Mouse (Mus musculus): ENCODE measurements at regions not wholly inside any gene's neighbourhood (a gene's known extent, or its start where the extent isn't known, plus 50 kb on each side); places are given as distances from the start of the nearest gene placed in this dataset.

DNA sequence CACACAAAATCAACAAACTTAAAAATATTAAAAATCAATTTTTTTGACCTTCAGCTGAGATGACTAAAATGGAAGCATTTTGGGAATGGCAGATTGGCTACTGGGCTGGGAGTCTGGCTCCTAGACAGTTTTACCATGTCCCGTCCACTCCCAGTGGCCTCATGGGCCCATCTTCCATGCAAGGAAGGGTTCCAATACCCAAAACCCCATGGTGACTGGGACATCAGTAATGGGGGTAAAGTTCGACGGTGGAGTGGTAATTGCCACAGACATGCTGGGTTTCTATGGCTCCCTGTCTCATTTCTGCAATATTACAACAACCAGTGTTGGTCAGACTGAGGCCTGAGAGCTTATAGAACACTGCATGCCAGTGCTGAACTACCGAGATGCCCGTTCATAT is 82.2 kb downstream of the Il20rb start:
- no peak for DNase-seq (ENCODE audit: low read depth)

DNA sequence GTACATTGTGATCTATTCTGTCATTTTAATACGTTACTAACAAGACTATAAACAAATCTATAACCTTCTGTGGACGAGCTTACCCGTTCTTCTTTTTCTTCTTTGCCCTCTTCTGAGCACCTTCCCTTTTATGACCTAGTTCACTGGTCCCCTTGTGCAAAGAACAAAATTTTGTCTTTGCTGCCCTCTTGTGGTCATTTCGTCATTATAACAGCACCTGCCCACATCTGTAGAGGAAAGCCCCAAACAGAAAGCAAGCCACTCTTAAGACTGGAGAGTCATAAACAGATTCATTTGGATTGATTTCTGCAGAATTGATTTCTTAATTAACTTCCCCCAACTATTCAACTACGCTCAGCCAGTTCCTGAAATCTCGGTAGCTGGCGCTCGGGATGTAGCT is 86.2 kb downstream of the Il20rb start:
- DNase-seq (ENCODE audit: low read depth), result peak; percentile 77

DNA sequence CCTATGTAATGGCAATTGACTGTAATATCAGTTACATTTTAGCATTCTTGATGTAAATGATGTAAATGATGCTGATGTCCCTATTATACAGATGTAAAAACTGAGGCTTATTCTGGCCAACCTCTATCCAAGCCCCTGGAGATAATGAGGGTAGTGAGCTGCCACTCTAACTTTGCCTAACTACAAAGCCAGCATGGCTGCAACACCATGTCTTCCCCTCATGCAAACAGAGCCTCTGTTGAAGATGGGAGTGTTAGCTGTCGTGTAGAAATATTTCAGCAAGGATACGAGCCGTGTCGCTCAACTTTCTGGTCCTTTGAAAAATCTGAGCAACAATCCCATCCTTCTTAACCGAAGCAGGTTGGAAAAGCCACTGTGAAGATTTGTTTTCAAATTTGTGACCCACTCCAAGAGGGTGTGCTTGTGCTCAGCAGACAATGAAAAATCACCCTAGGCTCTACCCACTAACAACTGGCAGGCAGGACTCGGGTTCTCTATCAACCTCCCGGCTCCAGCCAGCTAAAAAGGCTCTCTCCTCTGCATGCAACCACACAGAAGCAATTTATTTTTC is 90.2 kb downstream of the Il20rb start:
- DNase-seq (ENCODE audit: low read depth), result no peak

DNA sequence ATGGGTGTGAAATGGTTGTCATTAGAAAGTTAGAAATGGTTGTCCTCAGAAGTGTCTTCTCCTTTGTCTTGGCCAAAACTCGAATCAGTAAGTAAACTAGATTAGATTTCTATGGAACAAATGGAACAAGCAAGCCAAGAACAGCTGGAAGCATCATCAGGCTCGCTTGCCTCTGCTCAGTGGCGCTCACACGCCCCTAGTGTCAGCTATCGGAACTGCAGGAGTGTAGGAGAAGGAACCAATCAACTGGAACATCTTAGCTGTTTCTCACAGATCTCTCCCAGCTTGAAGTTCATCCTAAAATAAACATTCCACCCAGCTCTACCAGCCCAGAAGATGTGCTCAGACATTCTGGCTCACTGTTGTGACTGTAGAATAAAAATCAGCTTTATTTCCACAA is 90.9 kb downstream of the Il20rb start:
- DNase-seq (ENCODE audit: low read depth), result peak; percentile 75

DNA sequence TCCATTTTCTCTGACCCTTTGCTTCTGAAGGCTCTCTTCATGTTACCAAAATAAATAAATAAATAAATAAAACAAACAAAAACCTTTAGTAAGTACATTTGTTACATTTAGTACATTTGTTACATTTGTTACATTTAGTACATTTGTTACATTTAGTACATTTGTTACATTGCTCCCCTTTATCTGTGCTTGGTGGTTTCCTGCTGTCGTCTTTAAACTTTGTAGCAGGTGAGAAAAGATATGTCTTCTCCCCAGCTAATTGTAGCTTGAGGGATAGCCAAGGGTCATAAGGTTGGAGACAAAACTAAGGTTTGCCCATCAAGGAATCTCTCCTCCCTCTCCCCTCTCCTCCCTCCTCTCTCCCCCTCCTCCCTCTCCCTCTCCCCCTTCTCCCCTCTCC is 92.0 kb downstream of the Il20rb start:
- no peak for DNase-seq (ENCODE audit: low read depth)

DNA sequence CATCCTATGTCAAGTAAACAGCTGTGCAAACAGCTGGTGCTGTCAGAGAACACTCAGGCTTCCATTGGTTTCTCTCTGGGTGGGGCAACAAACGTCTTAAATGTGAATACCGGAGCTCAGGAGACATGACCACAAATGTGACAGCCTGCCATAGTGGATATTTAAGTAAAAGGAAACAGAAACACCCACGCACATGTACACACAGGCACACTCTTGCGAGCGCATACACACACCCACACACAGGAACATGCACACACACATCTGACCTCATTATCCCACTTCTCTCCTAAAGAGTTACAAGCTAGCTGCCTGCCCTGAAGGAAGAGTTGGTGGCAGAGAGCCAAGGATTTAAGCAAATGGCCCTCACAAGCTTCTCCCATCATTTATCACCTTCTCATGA is 92.4 kb downstream of the Il20rb start:
- DNase-seq (ENCODE audit: low read depth), result no peak

DNA sequence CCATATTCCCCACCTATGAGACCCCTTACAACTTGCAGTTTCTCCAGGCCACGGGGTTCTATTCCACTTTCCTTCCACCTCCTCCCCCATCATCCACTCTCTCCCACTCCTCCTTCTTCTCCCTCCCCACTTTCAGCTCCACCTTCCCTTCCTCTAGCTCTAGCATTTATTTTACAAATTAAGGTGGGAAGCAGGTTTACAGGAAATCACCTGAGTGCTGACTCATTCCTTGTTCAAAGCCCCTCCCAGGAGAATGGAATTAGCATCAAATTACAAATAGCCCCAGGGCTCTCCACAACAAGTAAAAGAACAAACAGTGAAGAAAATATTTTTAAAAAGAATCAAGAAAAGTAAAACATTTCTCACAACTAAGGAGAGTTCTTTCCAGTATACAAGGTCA is 94.3 kb downstream of the Il20rb start:
- DNase-seq (ENCODE audit: low read depth), result no peak

DNA sequence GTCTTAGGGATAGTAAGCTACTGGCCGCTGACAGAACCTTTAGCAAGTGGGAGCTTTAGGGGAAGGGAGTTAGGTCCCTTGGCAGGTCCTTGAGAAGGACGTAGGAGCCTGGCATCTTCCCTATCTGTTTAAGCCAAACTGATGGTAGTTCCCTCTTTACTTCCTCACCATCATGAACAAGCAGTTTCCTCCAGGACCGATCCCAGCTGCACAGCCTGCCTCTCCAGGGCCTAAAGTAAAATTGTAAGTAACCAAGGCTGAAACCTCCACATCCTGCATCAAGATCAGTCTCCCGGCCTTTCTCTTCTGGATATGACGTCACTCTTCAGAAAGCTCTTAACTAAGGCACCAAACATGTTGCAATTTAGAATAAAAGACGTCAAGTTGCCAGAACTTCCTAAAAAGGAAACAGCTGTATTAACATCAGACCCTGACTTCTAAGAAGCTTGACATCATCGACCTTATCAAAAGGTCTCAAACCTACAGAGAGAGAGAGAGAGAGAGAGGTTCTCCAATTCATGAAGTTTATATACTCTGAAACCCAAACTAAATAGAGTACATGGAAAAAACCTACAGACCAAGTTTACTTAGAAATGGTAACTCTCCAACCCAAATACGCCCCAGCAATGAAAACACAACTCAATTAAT is 94.9 kb downstream of the Il20rb start:
- no peak for DNase-seq (ENCODE audit: low read depth)

DNA sequence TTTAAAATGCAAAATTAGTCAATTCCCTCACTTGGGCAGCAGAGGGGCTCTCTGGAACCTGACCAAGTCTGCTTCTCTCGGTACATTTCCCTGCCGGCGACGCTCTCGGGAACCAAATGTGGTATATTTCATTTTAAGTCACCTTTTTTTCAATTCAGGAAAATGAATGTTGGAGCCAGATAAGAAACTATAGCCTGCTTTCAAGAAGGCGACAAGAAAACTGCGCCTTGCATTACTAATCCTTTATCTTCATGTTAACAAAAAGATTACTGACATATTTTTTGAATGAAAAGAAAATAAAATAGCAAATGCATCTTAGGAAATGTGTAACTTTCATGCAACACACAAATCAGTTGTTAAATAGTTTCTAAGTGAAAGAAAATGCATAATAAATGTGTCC is 98.2 kb downstream of the Il20rb start:
- DNase-seq (ENCODE audit: low read depth), result no peak

DNA sequence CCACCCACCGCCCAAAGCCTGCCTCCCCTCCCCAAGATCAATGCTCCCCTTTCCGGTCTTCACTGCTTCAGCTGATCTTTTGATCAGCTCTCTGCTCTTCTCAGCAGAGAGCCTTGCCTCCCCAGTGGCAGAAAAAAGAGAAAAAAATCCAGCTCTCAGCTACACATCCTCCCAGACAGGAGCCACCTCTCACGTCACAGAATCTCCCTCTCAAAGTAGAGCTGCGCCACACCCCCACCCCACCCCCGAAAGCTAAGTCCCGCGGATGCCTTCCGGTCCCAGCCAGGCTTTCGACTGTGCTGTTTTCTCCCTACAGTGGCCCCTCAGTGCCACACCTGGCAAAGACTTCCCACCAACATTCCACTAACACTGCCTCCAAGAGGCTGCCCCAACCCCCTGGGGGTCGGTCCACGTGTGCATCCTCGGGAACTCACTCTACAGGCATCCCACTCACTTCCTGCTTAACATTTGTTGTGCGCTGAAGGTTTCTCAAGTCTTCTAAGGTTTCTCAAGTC is 99.4 kb downstream of the Il20rb start:
- DNase-seq (ENCODE audit: low read depth), result peak; percentile 24

DNA sequence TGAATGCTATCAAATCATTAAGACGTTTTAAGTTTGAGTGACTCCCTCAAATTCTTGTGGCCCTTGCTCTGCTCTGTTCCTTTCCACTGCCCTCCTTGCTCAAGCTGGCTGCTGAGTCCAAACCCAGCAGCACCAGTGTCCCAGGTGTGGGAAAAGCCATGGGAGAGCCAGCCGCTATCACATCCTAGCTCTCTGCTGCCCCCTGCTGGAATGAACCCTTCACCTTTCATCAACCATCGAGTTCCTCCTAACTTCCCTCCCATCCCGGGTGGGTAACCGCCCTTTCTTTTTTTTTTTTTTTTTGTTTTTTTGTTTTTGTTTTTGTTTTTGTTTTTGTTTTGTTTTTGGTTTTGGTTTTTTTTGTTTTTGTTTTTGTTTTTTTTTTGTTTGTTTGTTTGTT is 104.1 kb downstream of the Il20rb start:
- peak; percentile 44 for DNase-seq (ENCODE audit: low read depth)

DNA sequence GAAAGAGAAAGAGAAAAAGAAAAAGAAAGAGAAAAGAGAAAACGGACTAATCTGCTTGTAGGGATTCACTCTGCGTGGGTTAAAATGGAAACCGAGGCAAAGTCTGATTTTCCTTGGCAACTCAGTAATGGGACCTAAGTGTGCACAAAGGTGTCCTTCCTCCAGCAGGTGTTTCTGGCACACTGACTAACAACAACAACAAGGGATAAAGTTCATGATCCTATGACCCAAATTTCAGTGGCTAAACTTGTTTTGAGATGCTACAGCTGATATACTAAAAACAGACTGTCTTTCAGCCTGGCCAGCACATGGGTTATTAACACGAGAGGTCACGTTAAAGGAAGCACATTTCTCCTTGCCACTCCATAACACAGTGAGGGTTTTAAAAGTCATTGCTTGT is 116.7 kb downstream of the Il20rb start:
- DNase-seq (ENCODE audit: low read depth), result no peak

DNA sequence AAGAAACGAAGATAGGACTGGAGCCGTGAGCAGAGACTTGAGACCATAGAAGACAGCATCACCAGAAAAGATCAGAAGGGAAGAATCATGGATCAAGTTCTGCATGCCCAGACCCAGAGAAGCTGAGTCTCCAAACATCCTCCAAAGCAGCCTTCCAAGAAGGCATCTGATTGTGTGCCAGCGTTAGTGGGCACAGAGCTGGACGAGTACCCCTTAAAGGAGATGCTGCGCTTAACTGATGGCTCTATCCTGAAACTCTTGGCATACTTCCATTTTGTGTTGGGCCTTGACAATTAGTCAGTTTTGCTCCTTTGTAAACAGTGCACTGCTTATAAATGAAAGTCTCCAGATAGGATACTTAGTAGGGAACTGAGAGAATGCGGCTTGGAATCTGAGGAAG is 119.8 kb downstream of the Il20rb start:
- no peak for DNase-seq (ENCODE audit: low read depth)

DNA sequence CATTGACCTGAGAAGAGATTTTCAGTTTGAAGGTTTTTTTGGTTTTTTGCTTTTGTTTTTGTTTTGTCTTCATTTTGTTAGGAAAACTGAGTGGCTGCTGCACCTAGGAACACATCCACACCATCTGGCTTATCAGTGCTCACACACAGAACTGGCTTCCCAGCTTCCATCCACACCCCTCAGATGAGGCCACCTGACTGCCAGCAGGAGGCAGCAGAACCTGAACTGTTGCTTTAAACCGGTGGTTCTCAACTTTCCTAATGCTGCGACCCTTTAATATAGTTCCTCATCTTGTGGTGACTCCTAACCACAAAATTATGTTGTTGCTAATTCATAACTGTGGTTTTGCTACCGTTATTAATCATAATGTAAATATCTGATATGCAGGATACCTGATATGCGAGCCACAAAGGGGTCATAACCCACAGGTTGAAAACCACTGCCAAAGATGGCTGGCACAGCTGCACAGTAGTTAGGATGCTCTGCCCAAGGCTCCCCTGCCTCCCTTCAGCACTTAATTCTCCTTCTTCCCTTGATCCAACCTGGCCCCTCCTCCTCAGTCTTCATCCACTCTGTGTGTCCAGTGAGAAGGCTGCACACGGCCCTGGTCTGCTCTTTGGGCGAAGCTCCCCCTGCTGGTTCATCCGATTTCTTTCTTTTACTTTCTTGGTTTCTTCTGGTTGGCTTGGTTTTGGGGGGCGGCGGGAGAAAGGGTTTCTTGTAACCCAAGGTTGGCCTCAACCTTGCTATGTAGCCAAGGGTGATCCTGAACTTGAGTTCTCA is 126.5 kb downstream of the Il20rb start:
- peak; percentile 12 for DNase-seq (ENCODE audit: low read depth)

DNA sequence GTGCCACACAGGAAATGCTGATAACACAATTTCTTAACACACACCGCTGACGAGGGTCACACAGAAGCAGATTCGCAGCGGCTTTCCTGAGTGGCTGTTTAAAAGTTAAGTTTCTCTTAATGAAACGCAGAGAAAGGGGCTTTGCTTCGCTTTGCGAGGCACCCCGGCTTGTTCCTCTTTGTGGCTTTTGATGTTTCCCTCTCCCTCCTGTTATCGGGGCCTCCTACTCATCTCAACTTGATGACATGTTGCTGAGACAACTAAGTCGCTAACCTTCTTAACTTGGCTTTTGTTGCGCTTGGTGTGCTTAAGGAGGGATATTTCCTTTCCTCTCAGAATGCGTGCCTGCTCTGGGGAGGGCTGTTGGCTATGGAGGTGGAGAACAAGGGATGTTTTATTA is 129.0 kb downstream of the Il20rb start:
- no peak for DNase-seq (ENCODE audit: low read depth)

DNA sequence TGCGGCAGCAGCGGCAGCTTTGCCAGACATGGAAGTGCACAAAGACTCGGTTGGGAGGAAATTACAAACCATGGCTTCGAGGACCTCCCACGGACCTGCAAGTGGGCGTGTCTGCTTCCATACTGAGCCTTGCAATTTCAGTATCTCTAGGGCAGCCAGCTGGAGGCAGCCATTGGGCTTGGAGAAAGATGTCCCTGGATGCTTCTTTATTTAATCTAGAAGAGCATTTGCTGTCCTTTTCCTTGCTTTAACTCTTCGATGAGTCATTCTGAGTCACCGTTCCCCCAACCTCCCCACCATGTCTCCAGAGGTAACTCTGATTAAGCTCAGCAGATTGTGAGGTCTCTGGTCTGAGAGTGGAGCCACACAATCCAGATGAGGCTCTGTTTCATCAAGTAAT is 145.8 kb downstream of the Il20rb start:
- no peak for DNase-seq (ENCODE audit: low read depth)

DNA sequence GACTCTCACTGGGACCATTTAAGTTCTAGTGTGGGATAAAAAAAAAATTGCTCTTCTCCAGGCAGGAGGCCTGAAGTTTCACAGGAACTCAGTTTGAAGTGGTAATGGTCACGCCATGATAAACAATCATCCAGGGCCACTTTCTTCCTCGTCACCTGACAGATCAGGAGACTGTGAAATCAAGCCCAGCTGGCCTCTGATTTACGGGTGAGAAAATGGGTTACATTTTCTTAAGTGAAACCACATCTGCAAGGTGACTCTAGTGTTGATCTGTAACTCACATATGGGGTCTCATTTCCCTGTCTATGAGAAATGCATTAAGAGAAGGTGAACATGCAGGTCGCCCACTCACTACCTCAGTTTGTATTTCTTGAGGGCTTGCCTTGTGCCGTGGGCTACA is 178.8 kb downstream of the Il20rb start:
- DNase-seq (ENCODE audit: low read depth), result no peak

DNA sequence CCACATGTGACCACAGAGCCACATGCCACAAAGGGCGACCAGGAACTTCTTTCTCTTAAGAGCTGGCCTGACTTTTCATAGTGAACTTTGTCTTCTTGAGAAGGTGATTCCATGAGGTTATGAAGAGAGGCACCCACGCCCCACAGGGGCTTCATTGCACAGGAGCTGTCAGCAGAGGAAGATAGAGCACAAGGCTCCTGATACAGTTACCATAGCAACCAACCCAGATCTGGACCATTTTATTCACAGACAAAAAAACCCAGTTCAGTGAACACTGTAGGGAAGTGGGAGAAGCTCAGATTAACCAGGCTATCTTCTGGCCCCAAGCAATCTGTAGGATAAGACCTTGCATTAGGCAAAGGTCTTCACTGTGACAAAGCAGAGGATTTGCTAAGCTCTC is 179.2 kb downstream of the Il20rb start:
- DNase-seq (ENCODE audit: low read depth), result no peak

DNA sequence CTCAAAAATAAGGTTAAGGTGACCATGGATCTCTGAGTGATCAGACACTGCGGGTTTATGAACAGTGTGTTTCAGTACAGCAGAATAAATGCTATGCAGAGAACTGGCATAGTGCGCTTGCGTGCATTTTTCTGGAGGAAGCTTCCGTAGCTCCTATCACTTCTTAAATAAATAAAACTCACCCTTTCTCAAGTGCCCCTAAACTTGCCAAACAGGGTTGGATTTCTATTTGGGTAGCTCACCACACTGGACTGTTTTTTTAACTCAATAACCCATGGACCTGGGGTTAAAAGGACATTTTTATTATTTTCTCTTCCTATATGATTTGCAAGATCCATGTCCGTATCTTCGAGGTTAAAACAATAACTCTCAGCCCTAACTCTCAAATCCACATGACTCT is 182.8 kb downstream of the Il20rb start:
- no peak for DNase-seq (ENCODE audit: low read depth)

DNA sequence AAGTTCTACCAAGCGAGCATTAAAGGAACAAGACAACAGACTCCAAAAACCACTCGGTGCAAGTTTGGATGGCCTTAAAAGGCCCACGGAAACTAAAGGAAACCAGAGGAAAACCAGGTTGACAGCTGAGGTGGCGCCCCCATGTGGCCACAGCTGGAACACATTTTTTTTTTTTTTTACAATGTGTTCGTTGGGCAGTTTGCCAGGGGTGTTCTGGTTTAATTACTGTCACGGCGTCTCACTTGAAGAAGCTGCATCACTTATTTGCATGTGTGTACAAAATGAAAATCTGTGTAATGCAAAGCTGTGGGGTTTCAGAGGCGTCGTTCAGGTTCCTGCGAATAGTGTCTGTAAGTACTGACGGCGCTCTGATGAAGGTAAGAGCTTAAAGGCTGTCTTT is 185.0 kb downstream of the Il20rb start:
- DNase-seq (ENCODE audit: low read depth), result no peak

DNA sequence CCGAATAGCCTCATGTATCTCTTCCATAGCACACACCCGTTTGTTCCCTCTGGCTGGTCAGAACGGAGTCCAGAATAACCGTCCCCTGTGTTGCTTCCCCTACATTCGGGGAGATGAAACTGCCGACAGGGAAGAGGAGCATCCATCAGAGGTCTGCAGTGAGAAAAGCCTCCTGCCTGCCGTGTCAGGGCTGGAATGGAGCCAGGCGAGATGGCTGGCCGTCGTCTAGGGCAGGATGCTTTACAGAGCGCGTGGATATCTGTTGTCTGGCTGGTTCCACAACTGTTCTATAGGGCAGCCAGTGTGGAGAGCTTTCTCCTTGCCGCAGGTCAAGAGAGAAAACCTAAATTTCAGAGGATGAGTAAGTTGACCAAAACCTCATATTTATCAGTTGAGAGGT is 209.2 kb downstream of the Il20rb start:
- no peak for DNase-seq (ENCODE audit: low read depth)

DNA sequence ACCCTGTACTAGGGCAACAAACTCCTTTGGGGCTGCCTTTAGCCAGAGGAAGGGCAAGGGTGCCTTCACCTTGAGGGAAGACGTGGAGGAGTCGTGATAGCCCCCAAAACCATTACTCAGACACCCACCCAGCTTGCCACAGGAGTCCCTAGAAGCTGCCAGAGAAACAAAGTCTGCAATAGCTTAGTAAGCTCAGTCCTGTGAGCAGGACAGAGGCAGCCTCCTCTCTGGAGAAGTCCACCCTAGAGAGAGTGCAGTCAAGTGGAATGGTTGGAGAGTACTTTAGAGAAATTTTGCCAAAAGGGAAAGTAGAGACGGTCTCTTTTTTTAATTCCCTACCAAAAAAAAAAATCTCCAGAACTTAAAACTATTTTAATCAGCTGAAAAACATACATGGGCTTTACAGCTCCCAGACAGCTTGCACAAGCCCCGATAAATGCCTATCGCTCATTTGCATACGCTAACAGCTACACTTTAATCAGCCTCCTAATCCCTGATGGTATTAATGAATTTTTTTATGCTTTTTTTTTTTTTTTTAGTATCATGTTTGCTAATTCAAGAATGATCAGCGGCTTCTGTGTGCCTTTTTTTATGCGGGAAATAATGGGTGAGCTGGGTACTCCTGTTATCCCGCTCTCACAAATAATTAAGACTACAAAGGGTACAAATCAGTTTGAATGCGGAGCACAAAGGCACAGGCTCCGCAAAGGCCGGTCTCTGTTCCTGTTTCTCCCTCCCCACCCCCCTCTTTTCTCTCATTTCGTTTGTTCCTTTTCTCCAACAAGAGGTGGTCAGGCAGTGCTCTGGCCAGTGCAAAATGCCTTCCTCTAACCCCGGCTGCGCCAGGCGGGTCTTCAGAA is 219.8 kb downstream of the Il20rb start:
- DNase-seq (ENCODE audit: low read depth), result no peak

Data from naive thymus-derived CD4-positive, alpha-beta T cell, adult 2 months (primary cell).